Mouse (Mus musculus): Measurements from ENCODE around the gene Noxo1. TPM values are rescaled to one million over a fixed set of nuclear protein-coding genes. Genes with fewer than 3 reads are reported as not detected.
A peak's percentile ranks its signal among the peaks of the same experiment; 100 is the strongest.

Gene Noxo1
- polyA plus RNA-seq, 1 experiment from 2014 or later, result 1.5 TPM

DNA sequence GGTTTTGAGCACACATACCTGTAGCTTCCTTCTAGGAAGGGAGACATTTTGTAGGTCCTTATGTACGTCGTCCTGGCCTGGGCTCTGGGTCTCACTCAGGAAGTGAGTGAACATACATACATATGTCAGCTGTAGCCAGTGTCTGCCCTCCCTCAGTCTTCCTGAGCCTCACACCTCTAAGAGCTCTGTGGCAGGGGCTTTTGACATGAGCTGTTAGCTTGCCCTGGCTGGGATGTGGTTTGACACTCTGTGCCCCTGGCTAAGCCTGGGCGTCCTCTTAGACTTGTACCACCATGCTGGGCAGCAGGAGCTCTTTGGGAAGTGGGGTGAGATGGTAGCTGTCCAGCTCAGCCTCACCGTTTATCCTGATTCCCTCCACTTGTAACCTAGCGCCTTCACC, 24.7 kb upstream of the Noxo1 start:
- 82% methylated on average over 5 of the region's 5 CpGs for WGBS
- H3K27ac ChIP-seq (ENCODE audit: low read depth, low read length), result no peak overlapping the region
- H3K27me3 ChIP-seq (ENCODE audit: control insufficient read depth, insufficient read depth, low read length), result no peaks in the 10 kb centered on the region
- H3K4me2 ChIP-seq (ENCODE audit: low read depth), result 0 out of 2 replicates have a peak overlapping the region, but pooled peaks have one; percentile 76
- ATAC-seq (ENCODE audit: insufficient read depth, low FRiP score, low TSS enrichment) (no peak), DNase-seq (ENCODE audit: low spot score) (no peak)
- H3K36me3 ChIP-seq (ENCODE audit: control insufficient read depth, insufficient read depth, low read length), result no peaks in the 10 kb centered on the region
- H3K4me3 ChIP-seq (ENCODE audit: low read depth, low read length), result no peak overlapping the region
- H3K9me3 ChIP-seq (ENCODE audit: control insufficient read depth, low read length), result no peaks in the 10 kb centered on the region
- no peak overlapping the region for H3K9ac ChIP-seq (ENCODE audit: low read length)
- H3K4me1 ChIP-seq (ENCODE audit: control insufficient read depth, insufficient read depth, low read length), result peaks cover 24% of the 10 kb centered on the region

DNA sequence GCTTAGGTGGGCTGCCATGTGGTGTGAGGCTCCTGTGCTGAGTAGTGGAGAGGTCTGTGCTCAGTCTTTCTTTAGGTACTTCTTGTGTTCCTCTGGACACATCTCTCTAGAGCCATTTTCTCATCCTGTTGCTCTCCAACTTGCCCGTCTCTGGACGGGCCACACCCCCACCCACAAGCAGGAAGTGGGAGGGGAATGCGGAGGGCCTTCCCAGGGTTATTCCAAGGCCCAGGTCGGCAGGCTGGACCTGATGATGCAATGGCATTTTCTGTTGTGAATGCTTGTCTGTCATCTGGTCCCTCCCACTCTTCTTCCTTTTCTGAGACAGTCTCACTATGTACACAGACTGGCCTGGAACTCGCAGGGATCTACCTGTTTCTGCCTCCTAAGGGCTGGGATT, 23.9 kb upstream of the Noxo1 start:
- H3K9ac ChIP-seq (ENCODE audit: low read length), result no peak overlapping the region
- 37% methylated on average over 5 of the region's 5 CpGs for WGBS
- no peak overlapping the region for H3K27ac ChIP-seq (ENCODE audit: low read depth, low read length)
- H3K4me1 ChIP-seq (ENCODE audit: control insufficient read depth, insufficient read depth, low read length), result peaks cover 24% of the 10 kb centered on the region
- H3K9me3 ChIP-seq (ENCODE audit: control insufficient read depth, low read length), result no peaks in the 10 kb centered on the region
- ATAC-seq (ENCODE audit: insufficient read depth, low FRiP score, low TSS enrichment), result no peak
- H3K27me3 ChIP-seq (ENCODE audit: control insufficient read depth, insufficient read depth, low read length), result no peaks in the 10 kb centered on the region
- H3K4me2 ChIP-seq (ENCODE audit: low read depth), result 0 out of 2 replicates have a peak overlapping the region, but pooled peaks have one; percentile 12
- no peak overlapping the region for H3K4me3 ChIP-seq (ENCODE audit: low read depth, low read length)
- H3K36me3 ChIP-seq (ENCODE audit: control insufficient read depth, insufficient read depth, low read length), result 0 out of 2 replicates have a peak, but pooled peaks cover 3% of the 10 kb centered on the region
- no peak for DNase-seq (ENCODE audit: low spot score)

DNA sequence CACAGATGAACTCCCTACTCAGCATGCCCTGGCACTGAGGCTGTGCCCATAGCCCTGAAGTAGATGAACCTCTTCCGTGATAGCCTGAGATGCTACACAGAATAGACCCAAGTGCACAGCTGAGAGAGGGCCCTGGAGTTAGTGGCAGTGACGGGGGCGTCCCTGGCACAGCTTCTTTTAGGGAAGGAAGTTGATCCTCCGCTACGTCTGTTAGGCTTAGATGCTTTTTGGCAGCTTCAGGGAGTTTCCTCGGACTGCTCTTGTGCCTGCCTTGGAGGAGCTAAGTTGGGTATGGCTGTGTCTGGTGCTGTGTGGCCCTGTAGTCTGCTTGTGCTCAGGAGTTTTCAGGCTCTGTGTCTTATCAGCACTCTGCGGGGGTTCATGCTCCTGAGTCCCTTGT, 21.8 kb upstream of the Noxo1 start:
- 89% methylated on average over 7 of the region's 7 CpGs for WGBS
- Histone ChIP-seq H3K4me2 (ENCODE audit: low read depth) (no peak overlapping the region), H3K4me1 (ENCODE audit: control insufficient read depth, insufficient read depth, low read length) (peaks cover 19% of the 10 kb centered on the region), H3K4me3 (ENCODE audit: low read depth, low read length) (no peak overlapping the region), H3K9me3 (ENCODE audit: control insufficient read depth, low read length) (no peaks in the 10 kb centered on the region), H3K36me3 (ENCODE audit: control insufficient read depth, insufficient read depth, low read length) (peaks cover 15% of the 10 kb centered on the region), H3K27me3 (ENCODE audit: control insufficient read depth, insufficient read depth, low read length) (no peaks in the 10 kb centered on the region), H3K27ac (ENCODE audit: low read depth, low read length) (no peak overlapping the region), H3K9ac (ENCODE audit: low read length) (0 out of 2 replicates have a peak overlapping the region, but pooled peaks have one; percentile 6)
- DNase-seq (ENCODE audit: low spot score), result no peak
- ATAC-seq (ENCODE audit: insufficient read depth, low FRiP score, low TSS enrichment), result no peak

DNA sequence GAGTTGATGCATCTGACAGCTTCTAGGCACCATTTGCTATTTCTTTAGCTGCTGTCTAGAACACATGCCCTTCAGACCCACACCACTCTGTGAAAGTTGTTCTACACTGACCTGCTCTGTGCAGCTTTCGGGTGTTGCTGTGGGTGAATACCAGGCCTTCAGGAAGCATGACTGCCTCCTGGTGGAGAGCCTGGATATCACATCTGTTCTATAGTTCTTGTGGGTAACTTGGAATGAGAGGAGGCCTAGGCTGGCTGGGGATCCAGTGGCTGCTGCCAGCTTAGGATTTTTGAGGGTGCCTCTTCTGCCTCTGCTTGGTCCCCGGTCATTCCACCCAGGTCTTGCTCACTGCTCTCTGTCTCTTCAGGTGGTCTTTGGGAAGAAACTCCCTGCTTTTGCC, 19.8 kb upstream of the Noxo1 start:
- Histone ChIP-seq H3K27ac (ENCODE audit: low read depth, low read length) (no peak overlapping the region), H3K4me3 (ENCODE audit: low read depth, low read length) (no peak overlapping the region), H3K36me3 (ENCODE audit: control insufficient read depth, insufficient read depth, low read length) (peaks cover 27% of the 10 kb centered on the region), H3K27me3 (ENCODE audit: control insufficient read depth, insufficient read depth, low read length) (no peaks in the 10 kb centered on the region), H3K4me1 (ENCODE audit: control insufficient read depth, insufficient read depth, low read length) (peaks cover 9% of the 10 kb centered on the region; the same call in 1 of the 2 replicates), H3K9ac (ENCODE audit: low read length) (no peak overlapping the region), H3K9me3 (ENCODE audit: control insufficient read depth, low read length) (no peaks in the 10 kb centered on the region), H3K4me2 (ENCODE audit: low read depth) (no peak overlapping the region)
- ATAC-seq (ENCODE audit: insufficient read depth, low FRiP score, low TSS enrichment), result no peak
- 73% methylated on average over 2 of the region's 2 CpGs for WGBS
- DNase-seq (ENCODE audit: low spot score), result peak; percentile 50

DNA sequence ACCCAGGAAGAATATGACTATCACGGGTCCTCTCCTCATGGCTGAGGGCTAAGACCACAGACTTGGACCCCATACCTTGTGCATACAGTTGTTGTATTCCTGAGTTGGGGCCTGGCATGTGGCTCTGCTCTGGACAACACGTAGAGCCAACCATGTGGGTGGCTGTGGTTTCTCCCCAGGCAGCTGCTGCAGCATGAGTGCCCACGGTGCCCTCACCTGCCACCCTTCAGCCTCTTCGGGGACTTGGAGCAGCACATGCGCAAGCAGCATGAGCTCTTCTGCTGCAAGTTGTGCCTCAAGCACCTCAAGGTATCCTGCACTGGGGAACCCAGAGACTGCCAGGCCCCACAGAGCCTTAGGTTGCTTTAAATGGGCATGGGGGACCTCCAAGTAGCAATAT, 19.2 kb upstream of the Noxo1 start:
- Histone ChIP-seq H3K4me3 (ENCODE audit: low read depth, low read length) (no peak overlapping the region), H3K27me3 (ENCODE audit: control insufficient read depth, insufficient read depth, low read length) (no peaks in the 10 kb centered on the region), H3K4me2 (ENCODE audit: low read depth) (no peak overlapping the region), H3K9me3 (ENCODE audit: control insufficient read depth, low read length) (no peaks in the 10 kb centered on the region), H3K27ac (ENCODE audit: low read depth, low read length) (no peak overlapping the region), H3K36me3 (ENCODE audit: control insufficient read depth, insufficient read depth, low read length) (peaks cover 30% of the 10 kb centered on the region), H3K9ac (ENCODE audit: low read length) (no peak overlapping the region), H3K4me1 (ENCODE audit: control insufficient read depth, insufficient read depth, low read length) (0 out of 2 replicates have a peak, but pooled peaks cover 3% of the 10 kb centered on the region)
- 97% methylated on average over 5 of the region's 5 CpGs for WGBS
- DNase-seq (ENCODE audit: low spot score), result no peak
- no peak for ATAC-seq (ENCODE audit: insufficient read depth, low FRiP score, low TSS enrichment)

DNA sequence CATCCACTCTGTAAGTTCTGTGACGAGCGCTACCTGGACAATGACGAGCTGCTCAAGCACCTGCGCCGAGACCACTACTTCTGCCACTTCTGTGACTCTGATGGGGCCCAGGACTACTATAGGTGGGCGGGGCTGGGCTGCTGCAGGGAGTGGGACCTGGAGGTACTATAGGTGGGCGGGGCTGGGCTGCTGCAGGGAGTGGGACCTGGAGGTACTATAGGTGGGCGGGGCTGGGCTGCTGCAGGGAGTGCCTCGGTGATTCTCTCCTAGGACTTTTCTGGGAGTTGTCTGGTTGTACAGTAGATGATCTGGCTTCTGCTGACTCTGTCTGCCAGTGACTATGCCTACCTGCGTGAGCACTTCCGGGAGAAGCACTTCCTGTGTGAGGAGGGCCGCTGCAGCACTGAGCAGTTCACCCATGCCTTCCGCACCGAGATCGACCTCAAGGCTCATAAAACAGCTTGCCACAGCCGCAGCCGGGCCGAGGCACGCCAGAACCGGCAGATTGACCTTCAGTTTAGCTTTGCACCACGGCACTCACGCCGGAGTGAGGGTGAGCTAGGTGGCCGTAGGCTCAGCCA, 18.4 kb upstream of the Noxo1 start:
- Histone ChIP-seq H3K4me1 (ENCODE audit: control insufficient read depth, insufficient read depth, low read length) (no peaks in the 10 kb centered on the region), H3K27me3 (ENCODE audit: control insufficient read depth, insufficient read depth, low read length) (no peaks in the 10 kb centered on the region), H3K9ac (ENCODE audit: low read length) (no peak overlapping the region), H3K9me3 (ENCODE audit: control insufficient read depth, low read length) (no peaks in the 10 kb centered on the region), H3K4me2 (ENCODE audit: low read depth) (no peak overlapping the region), H3K36me3 (ENCODE audit: control insufficient read depth, insufficient read depth, low read length) (peaks cover 30% of the 10 kb centered on the region), H3K27ac (ENCODE audit: low read depth, low read length) (no peak overlapping the region), H3K4me3 (ENCODE audit: low read depth, low read length) (no peak overlapping the region)
- WGBS, result 87% methylated on average over 24 of the region's 24 CpGs
- ATAC-seq (ENCODE audit: insufficient read depth, low FRiP score, low TSS enrichment) (no peak), DNase-seq (ENCODE audit: low spot score) (no peak)

DNA sequence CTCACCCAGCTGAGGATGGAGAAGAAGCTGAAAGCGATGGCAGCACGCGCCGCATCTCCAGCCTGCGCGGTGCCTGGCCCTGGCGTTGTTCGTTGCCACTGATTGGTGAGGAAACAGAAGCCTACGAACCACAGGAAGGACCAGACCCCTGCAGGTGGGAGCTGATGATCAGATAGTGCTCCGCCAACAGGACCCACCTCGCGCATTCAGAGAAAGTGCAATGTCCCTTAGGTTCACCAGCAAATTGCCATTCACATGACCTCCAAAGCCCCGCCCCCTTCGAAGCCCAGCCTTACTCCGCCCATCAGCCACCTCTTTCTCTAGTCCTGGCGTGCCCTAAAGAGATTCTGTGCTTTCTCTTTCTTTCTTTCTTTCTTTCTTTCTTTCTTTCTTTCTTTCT, 9.5 kb upstream of the Noxo1 start:
- peak overlapping the region; percentile 19; the same call in 1 of the 2 replicates for H3K4me2 ChIP-seq (ENCODE audit: low read depth)
- peak; percentile 45 for DNase-seq (ENCODE audit: low spot score)
- no peak overlapping the region for H3K4me3 ChIP-seq (ENCODE audit: low read depth, low read length)

DNA sequence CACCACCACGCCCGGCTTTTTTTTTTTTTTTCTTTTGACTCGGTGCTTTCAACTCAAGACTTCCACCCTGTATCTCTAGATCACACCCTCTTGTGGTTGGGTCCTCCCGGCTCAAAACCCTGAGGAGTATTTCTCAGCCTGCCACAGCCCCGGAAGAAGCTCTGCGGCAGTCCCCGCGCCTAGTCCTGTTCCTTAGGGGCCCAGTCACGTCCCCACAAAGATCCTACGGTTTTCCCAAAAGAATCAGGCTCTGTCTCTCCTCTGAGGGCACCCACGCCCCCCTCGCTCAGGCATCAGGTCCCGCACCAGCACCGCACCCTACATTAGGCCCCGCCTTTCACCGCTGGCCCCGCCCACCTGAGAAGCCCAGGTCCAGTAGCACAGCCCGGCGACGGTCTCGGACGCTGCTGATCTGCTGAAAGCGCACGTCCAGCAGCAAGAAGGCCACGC, 8.9 kb upstream of the Noxo1 start:
- 1% methylated on average over 24 of the region's 25 CpGs for WGBS
- DNase-seq (ENCODE audit: low spot score) (peak; percentile 43), ATAC-seq (ENCODE audit: insufficient read depth, low FRiP score, low TSS enrichment) (0 out of 2 replicates have a peak, but pooled peaks have one; percentile 41)
- peaks cover 8% of the 10 kb centered on the region; the same call in 1 of the 2 replicates for H3K4me1 ChIP-seq (ENCODE audit: control insufficient read depth, insufficient read depth, low read length)
- no peaks in the 10 kb centered on the region for H3K36me3 ChIP-seq (ENCODE audit: control insufficient read depth, insufficient read depth, low read length)
- H3K9ac ChIP-seq (ENCODE audit: low read length), result no peak overlapping the region
- H3K9me3 ChIP-seq (ENCODE audit: control insufficient read depth, low read length), result no peaks in the 10 kb centered on the region
- peaks cover 32% of the 10 kb centered on the region for H3K27me3 ChIP-seq (ENCODE audit: control insufficient read depth, insufficient read depth, low read length)
- peak overlapping the region; percentile 20 for H3K4me3 ChIP-seq (ENCODE audit: low read depth, low read length)
- H3K4me2 ChIP-seq (ENCODE audit: low read depth), result peak overlapping the region; percentile 43
- no peak overlapping the region for H3K27ac ChIP-seq (ENCODE audit: low read depth, low read length)

More for the DNA sequence above, 9.5 kb upstream of the Noxo1 start:
- Histone ChIP-seq H3K27ac (ENCODE audit: low read depth, low read length) (no peak overlapping the region), H3K27me3 (ENCODE audit: control insufficient read depth, insufficient read depth, low read length) (peaks cover 32% of the 10 kb centered on the region), H3K4me1 (ENCODE audit: control insufficient read depth, insufficient read depth, low read length) (peaks cover 8% of the 10 kb centered on the region; the same call in 1 of the 2 replicates), H3K36me3 (ENCODE audit: control insufficient read depth, insufficient read depth, low read length) (peaks cover 1% of the 10 kb centered on the region; the same call in 1 of the 2 replicates), H3K9ac (ENCODE audit: low read length) (no peak overlapping the region), H3K9me3 (ENCODE audit: control insufficient read depth, low read length) (no peaks in the 10 kb centered on the region)
- 23% methylated on average over 16 of the region's 16 CpGs for WGBS
- ATAC-seq (ENCODE audit: insufficient read depth, low FRiP score, low TSS enrichment), result no peak

DNA sequence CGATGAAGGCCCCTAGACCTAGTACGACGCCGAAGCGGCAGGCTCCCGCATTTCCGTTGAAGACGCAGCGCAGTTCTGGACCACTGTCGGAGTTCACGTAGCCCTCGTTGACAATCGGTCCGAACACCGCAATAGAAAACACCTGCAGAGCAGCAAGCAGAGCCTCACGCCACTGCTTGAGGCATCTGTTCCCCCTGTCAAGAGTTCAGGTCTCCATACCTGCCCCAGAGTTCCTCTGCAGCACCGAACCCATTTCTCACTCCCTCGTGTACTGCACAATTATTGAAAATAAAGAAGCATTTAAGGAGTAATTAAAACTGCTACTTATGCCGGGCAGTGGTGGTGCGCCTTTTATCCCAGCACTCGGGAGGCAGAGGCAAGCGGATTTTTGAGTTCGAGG, 8.4 kb upstream of the Noxo1 start:
- peak overlapping the region; percentile 20 for H3K4me3 ChIP-seq (ENCODE audit: low read depth, low read length)
- H3K9ac ChIP-seq (ENCODE audit: low read length), result no peak overlapping the region
- H3K27me3 ChIP-seq (ENCODE audit: control insufficient read depth, insufficient read depth, low read length), result peaks cover 32% of the 10 kb centered on the region
- DNase-seq (ENCODE audit: low spot score) (no peak), ATAC-seq (ENCODE audit: insufficient read depth, low FRiP score, low TSS enrichment) (no peak)
- H3K9me3 ChIP-seq (ENCODE audit: control insufficient read depth, low read length), result no peaks in the 10 kb centered on the region
- no peaks in the 10 kb centered on the region; the same call in 1 of the 2 replicates for H3K36me3 ChIP-seq (ENCODE audit: control insufficient read depth, insufficient read depth, low read length)
- 21% methylated on average over 23 of the region's 23 CpGs for WGBS
- peaks cover 8% of the 10 kb centered on the region; the same call in 1 of the 2 replicates for H3K4me1 ChIP-seq (ENCODE audit: control insufficient read depth, insufficient read depth, low read length)
- H3K27ac ChIP-seq (ENCODE audit: low read depth, low read length), result no peak overlapping the region
- peak overlapping the region; percentile 43 for H3K4me2 ChIP-seq (ENCODE audit: low read depth)
